Mouse (Mus musculus): ENCODE measurements around the gene Safb2. TPM values are rescaled to one million over a fixed set of nuclear protein-coding genes. Genes with fewer than 3 reads are reported as not detected.

Safb2 gene
- polyA plus RNA-seq, 1 experiment from 2014 or later, result 43.5 TPM

DNA sequence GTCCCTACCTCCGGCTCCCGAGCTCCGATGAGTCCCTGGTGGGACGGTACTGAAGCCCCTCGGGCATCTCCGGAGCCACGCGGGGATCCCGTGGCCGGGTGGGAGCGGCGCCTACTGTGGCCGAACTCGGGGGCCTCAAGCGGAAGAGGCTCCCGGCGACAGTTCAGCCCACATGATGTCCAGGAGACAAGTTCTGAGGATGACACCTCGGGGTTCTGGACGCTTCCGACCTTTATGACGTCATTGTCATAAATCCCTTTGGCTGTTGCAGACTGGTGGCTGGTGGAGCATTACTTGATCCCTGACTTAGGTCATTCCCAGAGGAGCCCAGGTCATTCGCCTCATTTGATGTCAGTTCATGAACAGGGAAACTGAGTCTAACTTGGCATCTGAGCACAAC is 72.1 kb downstream of the Safb2 start, which contains the start of gene Znrf4:
TSS of gene Znrf4 (minus strand) at position 122 of the 400 bp plus-strand sequence.
- Histone ChIP-seq H3K27ac (replicated peaks in 1 of 2; ENCODE audit: control insufficient read depth in 1 of 2, insufficient read depth in 1 of 2, low read depth in 2 of 2, low read length in 2 of 2) (no peak within 1 kb of the TSS), H3K9me3 (ENCODE audit: control insufficient read depth, low read length) (peaks cover 11% of the 10 kb centered on the region; the same call in 1 of the 2 replicates), H3K27me3 (ENCODE audit: control insufficient read depth, insufficient read depth, low read length) (peaks cover 75% of the 10 kb centered on the region), H3K4me3 (ENCODE audit: control insufficient read depth in 1 of 2, insufficient read depth in 1 of 2, low read depth in 1 of 2, low read length in 2 of 2) (peak within 1 kb of the TSS in 1 of 2 experiments; percentile 29; a peak in 3 of 4 replicates), H3K36me3 (ENCODE audit: control insufficient read depth, insufficient read depth, low read length) (no peaks in the 10 kb centered on the region), H3K9ac (ENCODE audit: low read length) (no peak within 1 kb of the TSS), H3K4me1 (ENCODE audit: control insufficient read depth in 2 of 2, insufficient read depth in 2 of 2, low read length in 2 of 2) (peaks cover 2 to 7% of the 10 kb centered on the region in 2 experiments; a peak in 2 of 4 replicates), H3K4me2 (ENCODE audit: low read length) (peak within 1 kb of the TSS; percentile 53)
- WGBS, result 56% methylated on average over 22 of the region's 22 CpGs
- no peak for ATAC-seq (ENCODE audit: insufficient number of reproducible peaks, insufficient read depth, low FRiP score, low read depth)

DNA sequence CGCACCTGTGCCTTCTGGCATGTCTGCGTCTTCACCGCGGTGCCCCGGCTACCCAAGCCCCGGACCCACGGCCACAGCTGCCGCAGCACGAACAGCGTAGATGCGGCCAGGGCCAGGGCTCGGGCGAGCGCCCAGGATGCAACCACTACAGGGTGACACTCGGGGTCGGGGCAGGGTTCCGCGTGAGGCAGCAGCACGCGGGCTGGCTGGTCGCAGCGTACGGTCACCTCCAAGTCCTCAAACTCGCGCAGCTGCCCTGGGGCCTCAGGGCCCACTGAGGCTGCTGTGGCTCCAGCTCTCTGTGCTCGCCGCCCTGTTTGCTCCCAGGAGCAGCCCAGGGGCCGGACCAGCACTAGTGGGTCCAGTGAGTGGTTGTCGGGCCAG is 72.7 kb downstream of the Safb2 start:
- ATAC-seq (ENCODE audit: insufficient number of reproducible peaks, insufficient read depth, low FRiP score, low read depth), result no peak
- WGBS, result 13% methylated on average over 24 of the region's 29 CpGs
- peaks cover 10% of the 10 kb centered on the region; the same call in 1 of the 2 replicates for H3K9me3 ChIP-seq (ENCODE audit: control insufficient read depth, low read length)
- H3K27ac ChIP-seq (replicated peaks in 1 of 2; ENCODE audit: control insufficient read depth in 1 of 2, insufficient read depth in 1 of 2, low read depth in 2 of 2, low read length in 2 of 2), result no peak overlapping the region
- peaks cover 75% of the 10 kb centered on the region for H3K27me3 ChIP-seq (ENCODE audit: control insufficient read depth, insufficient read depth, low read length)
- H3K9ac ChIP-seq (ENCODE audit: low read length), result no peak overlapping the region
- H3K36me3 ChIP-seq (ENCODE audit: control insufficient read depth, insufficient read depth, low read length), result no peaks in the 10 kb centered on the region
- peaks cover 2 to 7% of the 10 kb centered on the region in 2 experiments; a peak in 2 of 4 replicates for H3K4me1 ChIP-seq (ENCODE audit: control insufficient read depth in 2 of 2, insufficient read depth in 2 of 2, low read length in 2 of 2)
- peak overlapping the region in 1 of 2 experiments; percentile 29; a peak in 1 of 4 replicates for H3K4me3 ChIP-seq (ENCODE audit: control insufficient read depth in 1 of 2, insufficient read depth in 1 of 2, low read depth in 1 of 2, low read length in 2 of 2)
- peak overlapping the region; percentile 53 for H3K4me2 ChIP-seq (ENCODE audit: low read length)

DNA sequence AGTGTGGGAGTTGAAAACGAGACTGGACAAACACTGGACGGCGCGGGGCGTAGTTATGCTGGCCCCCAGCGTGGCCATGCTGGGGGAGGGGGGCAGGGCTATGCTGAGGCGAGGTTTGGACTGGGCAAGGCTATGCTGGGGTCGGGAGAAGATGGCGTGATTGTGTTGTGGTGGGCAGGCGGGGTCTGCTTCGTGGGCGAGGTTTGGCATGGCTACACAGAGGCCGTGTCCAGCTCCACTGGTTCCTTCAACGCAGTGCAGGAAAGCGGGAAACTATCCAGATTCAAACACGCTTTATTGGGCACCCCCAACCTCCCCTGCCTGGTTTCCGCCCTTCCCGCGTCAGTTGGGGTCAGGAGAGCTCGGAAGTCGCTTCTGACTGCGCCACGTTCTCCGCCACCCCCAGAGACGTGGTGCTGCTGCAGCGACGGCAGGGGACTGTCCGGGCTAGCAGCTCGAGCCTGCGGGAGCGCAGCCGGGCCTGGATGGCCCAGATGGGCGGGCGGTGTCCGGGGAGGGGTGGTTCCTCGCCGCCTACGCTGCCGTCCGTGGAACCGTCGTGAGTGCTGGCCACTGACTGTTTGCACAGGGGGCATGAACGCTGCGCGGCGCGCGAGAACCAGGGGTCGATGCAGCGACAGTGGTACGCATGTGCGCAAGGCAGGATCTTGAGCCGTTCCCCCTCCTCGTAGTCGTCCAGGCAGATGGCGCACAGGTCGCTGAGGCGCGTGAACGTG is 73.2 kb downstream of the Safb2 start:
- WGBS, result 7% methylated on average over 58 of the region's 60 CpGs
- H3K9me3 ChIP-seq (ENCODE audit: control insufficient read depth, low read length), result 0 out of 2 replicates have a peak, but pooled peaks cover 6% of the 10 kb centered on the region
- no peaks in the 10 kb centered on the region for H3K36me3 ChIP-seq (ENCODE audit: control insufficient read depth, insufficient read depth, low read length)
- no peak for ATAC-seq (ENCODE audit: insufficient number of reproducible peaks, insufficient read depth, low FRiP score, low read depth)
- peaks cover 2 to 7% of the 10 kb centered on the region in 2 experiments; a peak in 2 of 4 replicates for H3K4me1 ChIP-seq (ENCODE audit: control insufficient read depth in 2 of 2, insufficient read depth in 2 of 2, low read length in 2 of 2)
- H3K27me3 ChIP-seq (ENCODE audit: control insufficient read depth, insufficient read depth, low read length), result peaks cover 75% of the 10 kb centered on the region
- H3K27ac ChIP-seq (replicated peaks in 1 of 2; ENCODE audit: control insufficient read depth in 1 of 2, insufficient read depth in 1 of 2, low read depth in 2 of 2, low read length in 2 of 2), result no peak overlapping the region
- peak overlapping the region; percentile 53 for H3K4me2 ChIP-seq (ENCODE audit: low read length)
- H3K4me3 ChIP-seq (ENCODE audit: control insufficient read depth in 1 of 2, insufficient read depth in 1 of 2, low read depth in 1 of 2, low read length in 2 of 2), result peak overlapping the region in 1 of 2 experiments; percentile 29; a peak in 3 of 4 replicates
- H3K9ac ChIP-seq (ENCODE audit: low read length), result no peak overlapping the region

Other genes with a start within 250 kb of the Safb2 start
- gene Ptprs, start 108.1 kb downstream of the Safb2 start, polyA plus RNA-seq (2014; fragmentation: Nextera tagmentation; extraction: Ambion mirVana), result 51.4 and 60.1 TPM in 2 replicates
- not detected in 2 replicates for gene Znrf4, start 72.2 kb downstream of the Safb2 start, polyA plus RNA-seq (2014; fragmentation: Nextera tagmentation; extraction: Ambion mirVana)
- gene Gm20219, start 30.2 kb downstream of the Safb2 start, polyA plus RNA-seq (2014; fragmentation: Nextera tagmentation; extraction: Ambion mirVana), result 0.16 and 0.58 TPM in 2 replicates
- gene Safb, start 240 bp upstream of the Safb2 start, polyA plus RNA-seq (2014; fragmentation: Nextera tagmentation; extraction: Ambion mirVana), result 52.9 and 58.9 TPM in 2 replicates
- gene 2410015M20Rik, start 25.2 kb upstream of the Safb2 start, polyA plus RNA-seq (2014; fragmentation: Nextera tagmentation; extraction: Ambion mirVana), result 390 and 398 TPM in 2 replicates
- 1,567 and 1,751 TPM in 2 replicates for gene Rpl36, start 28.8 kb upstream of the Safb2 start, polyA plus RNA-seq (2014; fragmentation: Nextera tagmentation; extraction: Ambion mirVana)
- 58.6 and 59.0 TPM in 2 replicates for gene Lonp1, start 42.3 kb upstream of the Safb2 start, polyA plus RNA-seq (2014; fragmentation: Nextera tagmentation; extraction: Ambion mirVana)
- gene Catsperd, start 43.6 kb upstream of the Safb2 start, polyA plus RNA-seq (2014; fragmentation: Nextera tagmentation; extraction: Ambion mirVana), result 0.46 and 0.50 TPM in 2 replicates
- 54.4 and 58.1 TPM in 2 replicates for gene Ranbp3, start 88.7 kb upstream of the Safb2 start, polyA plus RNA-seq (2014; fragmentation: Nextera tagmentation; extraction: Ambion mirVana)
- 1,100 and 1,119 TPM in 2 replicates for gene Ndufa11, start 133.2 kb upstream of the Safb2 start, polyA plus RNA-seq (2014; fragmentation: Nextera tagmentation; extraction: Ambion mirVana)
- 17.7 TPM in 2 replicates for gene Vmac, start 133.4 kb upstream of the Safb2 start, polyA plus RNA-seq (2014; fragmentation: Nextera tagmentation; extraction: Ambion mirVana)
- 31.0 and 31.5 TPM in 2 replicates for gene Nrtn, start 172.9 kb upstream of the Safb2 start, polyA plus RNA-seq (2014; fragmentation: Nextera tagmentation; extraction: Ambion mirVana)
- 28.8 and 31.3 TPM in 2 replicates for gene Dus3l, start 180.2 kb upstream of the Safb2 start, polyA plus RNA-seq (2014; fragmentation: Nextera tagmentation; extraction: Ambion mirVana)
- gene Prr22, start 185.7 kb upstream of the Safb2 start, polyA plus RNA-seq (2014; fragmentation: Nextera tagmentation; extraction: Ambion mirVana), result 0.96 and 1.2 TPM in 2 replicates
- 4.3 and 5.0 TPM in 2 replicates for gene Rfx2, start 246.4 kb upstream of the Safb2 start, polyA plus RNA-seq (2014; fragmentation: Nextera tagmentation; extraction: Ambion mirVana)